Mouse (Mus musculus) small intestine, adult 2 months (tissue): ENCODE results near the gene Tbxa2r.

ENCODE experiments used
- CTCF ChIP-seq: fragments of 200-500 bp; IDR thresholded peaks from 2 replicates; pipeline ENCODE4 v1.5.1; 2012; ENCODE audit warnings: low read depth, mild to moderate bottlenecking, control low read depth, inconsistent platforms, low read length, moderate library complexity, mixed read lengths; ENCODE audit not compliant: insufficient replicate concordance, insufficient read length; ENCODE audit errors: extremely low read depth
- POLR2A ChIP-seq: fragments of 200-500 bp; IDR thresholded peaks from 2 replicates; pipeline ENCODE4 v1.6.1; 2012; ENCODE audit warnings: low read depth, mild to moderate bottlenecking, control low read depth, inconsistent platforms, low read length, moderate library complexity

GRCm38 (mm10) chr10:81379183-81379553, 50.6 kb downstream of the Tbxa2r start:
- TF ChIP-seq POLR2A: no peak
- TF ChIP-seq CTCF: no peak
